21 mouse cellular contexts compared by ENCODE assay signal in genomic region chr2:48556600-48556999, GRCm38 (mm10).
DNase-seq lines count a peak whose midpoint lies in the region; ATAC-seq and TF ChIP-seq lines count a peak whose summit lies in the region.
"Had no signal": no experiment of that assay in that cellular context is flagged by ENCODE, and none has a peak within 500 bp of the region (broad histone marks: within the 10 kb centered on the region; RNA-seq: fewer than 3 reads in every experiment).

No protein-coding gene starts in this region.

- H3K9me3 ChIP-seq in lung, embryonic 14.5 days (ENCODE audit: low read depth, low read length) = no peaks in the 10 kb centered on the region
- H3K9me3 ChIP-seq: embryonic facial prominence, embryonic 10.5 days; embryonic facial prominence, embryonic 12.5 days; forebrain, embryonic 13.5 days; forebrain, embryonic 15.5 days had no signal

- H3K9ac ChIP-seq in heart, adult 2 months (ENCODE audit: low read depth, low read length) = no peak overlapping the region
- no peak overlapping the region for H3K9ac ChIP-seq in lung, embryonic 14.5 days
- H3K9ac ChIP-seq: embryonic facial prominence, embryonic 12.5 days; forebrain, embryonic 13.5 days; forebrain, embryonic 15.5 days; forebrain, postnatal 0 days had no signal

- no peaks in the 10 kb centered on the region; the same call in 1 of the 2 replicates for H3K4me1 ChIP-seq in heart, adult 2 months (ENCODE audit: control insufficient read depth, insufficient read depth, low read length)
- H3K4me1 ChIP-seq in lung, embryonic 14.5 days (ENCODE audit: insufficient read depth) = no peaks in the 10 kb centered on the region
- H3K4me1 ChIP-seq in brown adipose tissue, adult 24 weeks (ENCODE audit: control insufficient read depth, insufficient read depth, insufficient read length, low read length) = peaks cover 9% of the 10 kb centered on the region; the same call in 1 of the 2 replicates
- H3K4me1 ChIP-seq: embryonic facial prominence, embryonic 10.5 days; embryonic facial prominence, embryonic 12.5 days; forebrain, embryonic 13.5 days; forebrain, embryonic 15.5 days had no signal

- ATAC-seq in lung, embryonic 14.5 days (ENCODE audit: insufficient read depth) = 0 out of 2 replicates have a peak, but pooled peaks have one; percentile 21
- ATAC-seq: forebrain, embryonic 13.5 days; forebrain, embryonic 15.5 days; forebrain, postnatal 0 days had no signal

- 61% methylated on average over 3 of the region's 3 CpGs for WGBS in heart, adult 2 months
- 48% methylated on average over 3 of the region's 3 CpGs for WGBS in lung, embryonic 14.5 days

- H3K27ac ChIP-seq in heart, adult 2 months = peak overlapping the region; percentile 59; the same call in 1 of the 2 replicates
- no peak overlapping the region for H3K27ac ChIP-seq in lung, embryonic 14.5 days (ENCODE audit: low read depth)
- peak overlapping the region; percentile 11; the same call in 1 of the 2 replicates for H3K27ac ChIP-seq in brown adipose tissue, adult 24 weeks (replicated peaks; ENCODE audit: low read depth, low read length)
- H3K27ac ChIP-seq: embryonic facial prominence, embryonic 10.5 days; embryonic facial prominence, embryonic 12.5 days; forebrain, embryonic 13.5 days; forebrain, embryonic 15.5 days had no signal

- no peak for DNase-seq in heart, adult 2 months
- no peak for DNase-seq in heart, adult 11 months
- no peak for DNase-seq in lung, embryonic 14.5 days
- DNase-seq in lung, postnatal 25 days (ENCODE audit: low spot score) = no peak
- DNase-seq in 416B (ENCODE audit: low read depth) = peak; percentile 44
- DNase-seq in B cell, adult 2 months = no peak
- DNase-seq in adrenal gland, adult 2 months = no peak
- DNase-seq: adrenal gland, adult 8-10 months; adrenal gland, postnatal 14 days; adrenal gland, postnatal 36 days; cerebellum, adult 11 months; cerebellum, adult 18-20 months; cerebellum, adult 8-10 months; cerebellum, postnatal 10 days; cerebellum, postnatal 25 days; forebrain, postnatal 0 days had no signal

- no peak for TF ChIP-seq POLR2A in heart, adult 2 months (IDR thresholded peaks at IDR 0.05; ENCODE audit: insufficient read depth, low read depth, low read length)

- no peak overlapping the region for H3K4me3 ChIP-seq in heart, adult 2 months
- no peak overlapping the region for H3K4me3 ChIP-seq in lung, embryonic 14.5 days (ENCODE audit: low read depth, low read length)
- H3K4me3 ChIP-seq in brown adipose tissue, adult 24 weeks (ENCODE audit: insufficient read depth, low read depth, low read length) = no peak overlapping the region
- H3K4me3 ChIP-seq: embryonic facial prominence, embryonic 10.5 days; embryonic facial prominence, embryonic 12.5 days; forebrain, embryonic 13.5 days; forebrain, embryonic 15.5 days had no signal

- TF ChIP-seq CTCF in heart, adult 2 months (IDR thresholded peaks at IDR 0.05) = no peak
- TF ChIP-seq CTCF in lung, embryonic 14.5 days (IDR thresholded peaks at IDR 0.05; ENCODE audit: low read depth) = no peak

- intact Hi-C loops in heart, adult 2 months (cut with DNase I) = loop anchor here (2.0 kb wide), 1 partner anchor 16 kb away; no protein-coding TSS in a partner anchor

- TF ChIP-seq EP300 in heart, adult 2 months (IDR thresholded peaks at IDR 0.05; ENCODE audit: insufficient read depth, low read depth, low read length) = no peak

- H3K27me3 ChIP-seq in heart, adult 2 months (ENCODE audit: control insufficient read depth, insufficient read depth, low read length) = no peaks in the 10 kb centered on the region
- no peaks in the 10 kb centered on the region for H3K27me3 ChIP-seq in lung, embryonic 14.5 days (ENCODE audit: insufficient read depth, low read length)
- H3K27me3 ChIP-seq: embryonic facial prominence, embryonic 12.5 days; forebrain, embryonic 13.5 days; forebrain, embryonic 15.5 days had no signal

- no peaks in the 10 kb centered on the region for H3K79me2 ChIP-seq in heart, adult 2 months (replicated peaks; ENCODE audit: control insufficient read depth, insufficient read depth, low read length)

- H3K36me3 ChIP-seq in heart, adult 2 months (ENCODE audit: control insufficient read depth, insufficient read depth, low read length) = peaks cover 8% of the 10 kb centered on the region
- no peaks in the 10 kb centered on the region for H3K36me3 ChIP-seq in lung, embryonic 14.5 days (ENCODE audit: insufficient read depth)
- H3K36me3 ChIP-seq: embryonic facial prominence, embryonic 10.5 days; embryonic facial prominence, embryonic 12.5 days; forebrain, embryonic 15.5 days had no signal

- no peak overlapping the region for H3K4me2 ChIP-seq in lung, embryonic 14.5 days
- H3K4me2 ChIP-seq: embryonic facial prominence, embryonic 12.5 days; forebrain, embryonic 13.5 days; forebrain, embryonic 15.5 days had no signal
